Mouse (Mus musculus) liver, postnatal 0 days (tissue): ENCODE measurements at regions not wholly inside any gene's neighbourhood (a gene's known extent, or its start where the extent isn't known, plus 50 kb on each side); places are given as distances from the start of the nearest gene placed in this dataset.

Experiments
- CTCF ChIP-seq: sonication (generic); IDR thresholded peaks from 2 replicates; pipeline ENCODE4 v1.5.1; 2016; ENCODE audit warnings: antibody characterized with exemption, low read depth
- EP300 ChIP-seq: IDR thresholded peaks from 2 replicates; pipeline ENCODE4 v1.6.1; 2016; ENCODE audit warnings: antibody characterized with exemption, low read depth, mild to moderate bottlenecking

- TF ChIP-seq CTCF = no peak
- no peak for TF ChIP-seq EP300
Measured at GRCm38 (mm10) chr2:30702711-30703110, 100.8 kb downstream of the 1700001O22Rik start.
